Mouse (Mus musculus): ENCODE measurements around the gene Gpd2.

The Gpd2 gene

GRCm38 (mm10) chr2:57301539-57301938 is 64.1 kb downstream of the Gpd2 start:
- DNase-seq (ENCODE audit: low spot score) = no peak

GRCm38 (mm10) chr2:57304212-57304611 is 66.8 kb downstream of the Gpd2 start:
- no peak for DNase-seq (ENCODE audit: low spot score)

- no peak for DNase-seq (ENCODE audit: low spot score)
Measured at GRCm38 (mm10) chr2:57312268-57312797, 74.9 kb downstream of the Gpd2 start.

- no peak for DNase-seq (ENCODE audit: low spot score)
Measured at GRCm38 (mm10) chr2:57316055-57316454, 78.6 kb downstream of the Gpd2 start.

- no peak for DNase-seq (ENCODE audit: low spot score)
Measured at GRCm38 (mm10) chr2:57318336-57318735, 80.9 kb downstream of the Gpd2 start.

- DNase-seq (ENCODE audit: low spot score) = no peak
Measured at GRCm38 (mm10) chr2:57326091-57326490, 88.7 kb downstream of the Gpd2 start.

GRCm38 (mm10) chr2:57329327-57329726 is 91.9 kb downstream of the Gpd2 start:
- DNase-seq (ENCODE audit: low spot score) = no peak

- no peak for DNase-seq (ENCODE audit: low spot score)
Measured at GRCm38 (mm10) chr2:57330812-57331211, 93.4 kb downstream of the Gpd2 start.

GRCm38 (mm10) chr2:57331266-57331665 is 93.8 kb downstream of the Gpd2 start:
- DNase-seq (ENCODE audit: low spot score) = no peak

GRCm38 (mm10) chr2:57333481-57333880 is 96.0 kb downstream of the Gpd2 start:
- no peak for DNase-seq (ENCODE audit: low spot score)

- DNase-seq (ENCODE audit: low spot score) = no peak
Measured at GRCm38 (mm10) chr2:57335397-57335796, 98.0 kb downstream of the Gpd2 start.

GRCm38 (mm10) chr2:57338779-57339178 is 101.3 kb downstream of the Gpd2 start:
- DNase-seq (ENCODE audit: low spot score) = no peak

- DNase-seq (ENCODE audit: low spot score) = no peak
Measured at GRCm38 (mm10) chr2:57342910-57343309, 105.5 kb downstream of the Gpd2 start.

- no peak for DNase-seq (ENCODE audit: low spot score)
Measured at GRCm38 (mm10) chr2:57350615-57351014, 113.2 kb downstream of the Gpd2 start.

GRCm38 (mm10) chr2:57353722-57354432 is 116.4 kb downstream of the Gpd2 start:
- DNase-seq (ENCODE audit: low spot score) = no peak

- DNase-seq (ENCODE audit: low spot score) = no peak
Measured at GRCm38 (mm10) chr2:57354848-57355247, 117.4 kb downstream of the Gpd2 start.

- DNase-seq (ENCODE audit: low spot score) = no peak
Measured at GRCm38 (mm10) chr2:57356222-57356822, 118.9 kb downstream of the Gpd2 start.

- DNase-seq (ENCODE audit: low spot score) = no peak
Measured at GRCm38 (mm10) chr2:57362503-57362902, 125.1 kb downstream of the Gpd2 start.

GRCm38 (mm10) chr2:57374647-57375046 is 137.2 kb downstream of the Gpd2 start:
- no peak for DNase-seq (ENCODE audit: low spot score)

GRCm38 (mm10) chr2:57375138-57375837 is 137.9 kb downstream of the Gpd2 start:
- DNase-seq (ENCODE audit: low spot score) = no peak

- DNase-seq (ENCODE audit: low spot score) = no peak
Measured at GRCm38 (mm10) chr2:57378147-57378889, 140.9 kb downstream of the Gpd2 start.

- no peak for DNase-seq (ENCODE audit: low spot score)
Measured at GRCm38 (mm10) chr2:57384625-57385024, 147.2 kb downstream of the Gpd2 start.
